Mouse (Mus musculus) megakaryocyte, embryonic 14.5 days (primary cell): ENCODE results near the gene Emc3. TPM values are rescaled to one million over a fixed set of nuclear protein-coding genes. Genes with fewer than 3 reads are reported as not detected.

ENCODE experiments used
- H3K27me3 ChIP-seq: replicated peaks from 2 replicates; pipeline ENCODE3; 2012; ENCODE audit warnings: inconsistent platforms
- H3K36me3 ChIP-seq: replicated peaks from 2 replicates; pipeline ENCODE3; 2012; ENCODE audit warnings: low read length, inconsistent platforms, mixed read lengths
- H3K4me1 ChIP-seq: 2 replicates; pipeline ENCODE4 v1.6.1; 2012; ENCODE audit warnings: inconsistent platforms
- H3K4me3 ChIP-seq: replicated peaks from 2 replicates; pipeline ENCODE3; 2012; ENCODE audit warnings: moderate library complexity, mild to moderate bottlenecking, inconsistent platforms
- H3K9me3 ChIP-seq: 2 replicates; pipeline ENCODE4 v1.6.1; 2012; ENCODE audit warnings: inconsistent platforms
- FLI1 ChIP-seq: IDR thresholded peaks from 2 replicates; pipeline ENCODE4 v1.6.1; 2012; ENCODE audit warnings: low read length, inconsistent platforms, mixed read lengths
- GATA1 ChIP-seq: IDR thresholded peaks from 3 replicates; pipeline ENCODE4 v1.6.1; 2012; ENCODE audit warnings: mixed read lengths, low read length, inconsistent platforms, borderline replicate concordance
- polyA plus RNA-seq: library from polyadenylated mRNA; stranded (reverse); fragments of >175 nt; gene quantifications from 2 replicates; pipeline ENCODE4 v1.2.3, GENCODE M21; 2012; ENCODE audit warnings: low replicate concordance; ENCODE audit not compliant: insufficient read depth

The Emc3 gene
- polyA plus RNA-seq, 1 experiment, result 28.9 TPM

DNA sequence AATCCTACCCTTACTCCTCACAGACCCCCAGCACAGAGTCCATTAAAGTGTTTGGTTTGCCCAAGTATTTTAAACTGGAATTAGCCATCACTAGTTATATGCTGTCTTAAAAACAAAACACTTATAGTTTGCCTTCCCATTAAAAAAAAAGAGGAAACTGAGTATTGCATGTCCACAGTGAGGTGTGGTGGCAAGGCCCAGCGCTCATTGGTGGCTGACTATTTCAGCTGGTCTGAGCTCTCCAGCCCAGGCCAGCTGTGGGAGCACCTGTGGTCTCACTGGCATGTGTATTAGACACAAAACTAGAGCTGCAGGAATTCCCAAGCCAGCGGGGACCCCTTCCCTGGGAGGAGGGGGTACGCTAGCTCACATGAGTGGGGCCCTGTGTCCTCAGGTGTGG is 62.9 kb downstream of the Emc3 start:
- TF ChIP-seq FLI1, result no peak
- no peak for TF ChIP-seq GATA1
- Histone ChIP-seq H3K4me1 (peaks cover 36% of the 10 kb centered on the region), H3K4me3 (peak overlapping the region; percentile 92), H3K27me3 (peaks cover 66% of the 10 kb centered on the region), H3K36me3 (no peaks in the 10 kb centered on the region), H3K9me3 (no peaks in the 10 kb centered on the region)

DNA sequence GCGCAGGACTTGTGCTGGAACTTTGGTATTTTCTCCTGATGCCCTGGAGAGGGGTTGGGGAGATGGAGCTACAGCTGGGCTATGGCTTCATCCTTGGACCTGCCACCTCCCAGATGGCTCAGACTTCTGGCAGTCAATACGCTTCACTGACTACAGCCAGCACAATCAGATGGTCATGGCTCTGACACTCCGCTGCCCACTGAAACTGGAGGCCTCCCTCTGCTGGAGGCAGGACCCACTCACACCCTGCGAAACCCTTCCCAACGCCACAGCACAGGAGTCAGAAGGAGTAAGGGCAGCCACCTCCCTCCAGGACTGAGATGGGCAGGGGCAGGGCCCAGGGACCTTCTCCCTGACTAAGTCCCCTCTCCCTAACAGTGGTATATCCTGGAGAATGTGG is 65.8 kb downstream of the Emc3 start:
- Histone ChIP-seq H3K4me1 (peaks cover 36% of the 10 kb centered on the region), H3K4me3 (no peak overlapping the region), H3K9me3 (no peaks in the 10 kb centered on the region), H3K36me3 (no peaks in the 10 kb centered on the region), H3K27me3 (peaks cover 49% of the 10 kb centered on the region)
- no peak for TF ChIP-seq GATA1
- no peak for TF ChIP-seq FLI1

Other genes with a start within 250 kb of the Emc3 start
- gene Cpne9, start 249.3 kb downstream of the Emc3 start, polyA plus RNA-seq, result 0.43 and 2.3 TPM in 2 replicates
- gene Brpf1, start 224.5 kb downstream of the Emc3 start, polyA plus RNA-seq, result 10.2 and 16.6 TPM in 2 replicates
- 13.9 and 21.9 TPM in 2 replicates for gene Ogg1, start 204.7 kb downstream of the Emc3 start, polyA plus RNA-seq
- 20.3 and 31.4 TPM in 2 replicates for gene Camk1, start 187.7 kb downstream of the Emc3 start, polyA plus RNA-seq
- 34.8 and 158 TPM in 2 replicates for gene Tada3, start 153.8 kb downstream of the Emc3 start, polyA plus RNA-seq
- gene Arpc4, start 153.5 kb downstream of the Emc3 start, polyA plus RNA-seq, result 689 and 1,078 TPM in 2 replicates
- 28.0 and 63.9 TPM in 2 replicates for gene Ttll3, start 142.4 kb downstream of the Emc3 start, polyA plus RNA-seq
- gene Rpusd3, start 112.3 kb downstream of the Emc3 start, polyA plus RNA-seq, result 76.2 and 91.3 TPM in 2 replicates
- not detected in 2 replicates for gene Cidec, start 95.9 kb downstream of the Emc3 start, polyA plus RNA-seq
- 1.5 and 10.3 TPM in 2 replicates for gene Jagn1, start 89.1 kb downstream of the Emc3 start, polyA plus RNA-seq
- 1.0 TPM in 1 of 2 replicates, not detected in the other for gene Il17re, start 73.2 kb downstream of the Emc3 start, polyA plus RNA-seq
- gene Il17rc, start 60.2 kb downstream of the Emc3 start, polyA plus RNA-seq, result 0.25 TPM in 1 of 2 replicates, not detected in the other
- 157 and 220 TPM in 2 replicates for gene Creld1, start 48.4 kb downstream of the Emc3 start, polyA plus RNA-seq
- 0.57 TPM in 1 of 2 replicates, not detected in the other for gene Prrt3, start 29.7 kb downstream of the Emc3 start, polyA plus RNA-seq
- 0.08 and 6.4 TPM in 2 replicates for gene Fancd2, start within 50 bp of the Emc3 start, polyA plus RNA-seq
- gene Fancd2os, start 69.1 kb upstream of the Emc3 start, polyA plus RNA-seq, result not detected in 2 replicates
- 5.0 and 27.4 TPM in 2 replicates for gene Brk1, start 73.1 kb upstream of the Emc3 start, polyA plus RNA-seq
- 2.8 and 7.5 TPM in 2 replicates for gene Vhl, start 92.3 kb upstream of the Emc3 start, polyA plus RNA-seq
- gene Irak2, start 106.8 kb upstream of the Emc3 start, polyA plus RNA-seq, result 31.8 and 48.4 TPM in 2 replicates
- gene Tatdn2, start 165.4 kb upstream of the Emc3 start, polyA plus RNA-seq, result 10.1 and 13.2 TPM in 2 replicates
- gene Ghrl, start 188.2 kb upstream of the Emc3 start, polyA plus RNA-seq, result 2.5 TPM in 1 of 2 replicates, not detected in the other
- gene Sec13, start 209.1 kb upstream of the Emc3 start, polyA plus RNA-seq, result 10.4 and 37.7 TPM in 2 replicates